Mouse (Mus musculus) lung, postnatal 10 days (tissue): ENCODE results near the gene Gdf11.
A peak's percentile ranks its signal among the peaks of the same experiment; 100 is the strongest.

Experiments used
- DNase-seq: peaks from one replicate; pipeline ENCODE4 v3.0.0; 2021

Gdf11 gene

GRCm38 (mm10) chr10:128918246-128918645, 26.7 kb upstream of the Gdf11 start:
- DNase-seq, result peak; percentile 55

- DNase-seq, result no peak
These were observed 25.9 kb upstream of the Gdf11 start for GRCm38 (mm10) chr10:128917400-128917799.

GRCm38 (mm10) chr10:128916665-128917064, 25.1 kb upstream of the Gdf11 start:
- DNase-seq, result no peak

- DNase-seq, result no peak
These were observed 24.0 kb upstream of the Gdf11 start for GRCm38 (mm10) chr10:128915550-128915949.

- DNase-seq, result no peak
These were observed 22.2 kb upstream of the Gdf11 start for GRCm38 (mm10) chr10:128913696-128914095.

- DNase-seq, result peak; percentile 94
These were observed 21.7 kb upstream of the Gdf11 start for GRCm38 (mm10) chr10:128913219-128913618.

- no peak for DNase-seq
These were observed 21.3 kb upstream of the Gdf11 start for GRCm38 (mm10) chr10:128912791-128913190.

- DNase-seq, result no peak
These were observed 20.8 kb upstream of the Gdf11 start for GRCm38 (mm10) chr10:128912268-128912667.

- no peak for DNase-seq
These were observed 19.9 kb upstream of the Gdf11 start for GRCm38 (mm10) chr10:128911430-128911829.

- peak; percentile 70 for DNase-seq
These were observed 18.7 kb upstream of the Gdf11 start for GRCm38 (mm10) chr10:128910066-128910841.

- peak; percentile 91 for DNase-seq
These were observed 18.1 kb upstream of the Gdf11 start for GRCm38 (mm10) chr10:128909567-128910028.

- DNase-seq, result no peak
These were observed 17.4 kb upstream of the Gdf11 start for GRCm38 (mm10) chr10:128908778-128909448.

- DNase-seq, result no peak
These were observed 13.3 kb upstream of the Gdf11 start for GRCm38 (mm10) chr10:128904812-128905211.

GRCm38 (mm10) chr10:128902409-128902988, 11.0 kb upstream of the Gdf11 start:
- no peak for DNase-seq

- no peak for DNase-seq
These were observed 9.9 kb upstream of the Gdf11 start for GRCm38 (mm10) chr10:128901409-128901808.

- no peak for DNase-seq
These were observed 9.2 kb upstream of the Gdf11 start, which contains the start of gene Cd63 for GRCm38 (mm10) chr10:128900698-128901097. TSS of gene Cd63 (plus strand) at chr10:128900989.

- no peak for DNase-seq
These were observed 8.4 kb upstream of the Gdf11 start for GRCm38 (mm10) chr10:128899759-128900490.

- DNase-seq, result no peak
These were observed 6.0 kb upstream of the Gdf11 start for GRCm38 (mm10) chr10:128897501-128897900.

- no peak for DNase-seq
These were observed 5.3 kb upstream of the Gdf11 start for GRCm38 (mm10) chr10:128896807-128897206.

GRCm38 (mm10) chr10:128895952-128896693, 4.6 kb upstream of the Gdf11 start:
- no peak for DNase-seq

- peak; percentile 92 for DNase-seq
These were observed 3.9 kb upstream of the Gdf11 start for GRCm38 (mm10) chr10:128895437-128895836.

GRCm38 (mm10) chr10:128892246-128892645, 728 bp upstream of the Gdf11 start:
- DNase-seq, result no peak
